Mouse (Mus musculus): ENCODE measurements around the gene Xylt1. TPM values are rescaled to one million over a fixed set of nuclear protein-coding genes. Genes with fewer than 3 reads are reported as not detected.

The Xylt1 gene
- polyA plus RNA-seq, 1 experiment from 2014 or later: 2.3 TPM

- Histone ChIP-seq H3K9me3 (no peaks in the 10 kb centered on the region), H3K27ac (no peak overlapping the region), H3K4me3 (no peak overlapping the region), H3K27me3 (ENCODE audit: poor library complexity, severe bottlenecking) (no peaks in the 10 kb centered on the region), H3K36me3 (replicated peaks) (no peaks in the 10 kb centered on the region), H3K4me1 (peaks cover 46% of the 10 kb centered on the region)
- no peak for DNase-seq (ENCODE audit: extremely low spot score, low spot score)
- 72% methylated on average over 3 of the region's 3 CpGs for WGBS
Measured at GRCm38 (mm10) chr7:117541681-117542080, 160.9 kb downstream of the Xylt1 start.

GRCm38 (mm10) chr7:117543041-117543440 lies 162.3 kb downstream of the Xylt1 start:
- no peak for DNase-seq (ENCODE audit: extremely low spot score, low spot score)
- H3K36me3 ChIP-seq (replicated peaks): no peaks in the 10 kb centered on the region
- H3K27ac ChIP-seq: peak overlapping the region; percentile 30; the same call in 1 of the 2 replicates

GRCm38 (mm10) chr7:117544126-117544525 lies 163.3 kb downstream of the Xylt1 start:
- peaks cover 11% of the 10 kb centered on the region for H3K27me3 ChIP-seq (ENCODE audit: poor library complexity, severe bottlenecking)
- peaks cover 6% of the 10 kb centered on the region for H3K36me3 ChIP-seq (replicated peaks)
- 47% methylated on average over 2 of the region's 2 CpGs for WGBS
- H3K4me3 ChIP-seq: no peak overlapping the region
- H3K9me3 ChIP-seq: no peaks in the 10 kb centered on the region
- no peak overlapping the region for H3K27ac ChIP-seq
- DNase-seq (ENCODE audit: extremely low spot score, low spot score): no peak
- H3K4me1 ChIP-seq: peaks cover 57% of the 10 kb centered on the region

More at GRCm38 (mm10) chr7:117543041-117543440, 162.3 kb downstream of the Xylt1 start:
- Histone ChIP-seq H3K9me3 (no peaks in the 10 kb centered on the region), H3K27me3 (ENCODE audit: poor library complexity, severe bottlenecking) (peaks cover under 1% of the 10 kb centered on the region; the same call in 1 of the 2 replicates), H3K4me1 (peaks cover 53% of the 10 kb centered on the region), H3K4me3 (no peak overlapping the region)
- 55% methylated on average over 8 of the region's 8 CpGs for WGBS

DNA sequence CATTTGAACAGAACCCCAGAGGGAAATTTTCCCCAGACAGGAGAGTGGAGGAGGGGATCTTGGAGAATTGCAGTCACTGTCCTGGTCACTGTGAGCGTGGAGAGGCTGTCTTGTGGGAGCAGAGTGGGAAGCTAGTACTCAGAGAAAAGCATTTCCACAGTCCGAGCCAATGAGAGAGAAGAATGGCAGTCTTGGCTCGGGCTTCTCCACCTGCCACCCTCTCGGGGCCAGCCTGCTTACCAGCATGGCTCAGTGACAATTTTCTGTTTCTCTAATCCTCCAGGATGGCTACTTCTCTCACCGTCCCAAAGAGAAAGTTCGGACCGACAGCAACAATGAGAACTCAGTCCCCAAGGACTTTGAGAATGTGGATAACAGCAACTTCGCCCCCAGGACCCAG lies 167.5 kb downstream of the Xylt1 start:
- Histone ChIP-seq H3K36me3 (replicated peaks) (peaks cover 13% of the 10 kb centered on the region), H3K4me3 (no peak overlapping the region), H3K27me3 (ENCODE audit: poor library complexity, severe bottlenecking) (peaks cover 21% of the 10 kb centered on the region), H3K4me1 (peaks cover 54% of the 10 kb centered on the region), H3K27ac (no peak overlapping the region), H3K9me3 (no peaks in the 10 kb centered on the region)
- no peak for DNase-seq (ENCODE audit: extremely low spot score, low spot score)
- WGBS: 78% methylated on average over 8 of the region's 8 CpGs

- 67% methylated on average over 16 of the region's 16 CpGs for WGBS
- Histone ChIP-seq H3K4me3 (no peak overlapping the region), H3K27me3 (ENCODE audit: poor library complexity, severe bottlenecking) (peaks cover 21% of the 10 kb centered on the region), H3K27ac (0 out of 2 replicates have a peak overlapping the region, but pooled peaks have one; percentile 2), H3K4me1 (peaks cover 54% of the 10 kb centered on the region), H3K9me3 (no peaks in the 10 kb centered on the region), H3K36me3 (replicated peaks) (peaks cover 13% of the 10 kb centered on the region)
- DNase-seq (ENCODE audit: extremely low spot score, low spot score): no peak
Measured at GRCm38 (mm10) chr7:117550916-117551549, 170.3 kb downstream of the Xylt1 start.

DNA sequence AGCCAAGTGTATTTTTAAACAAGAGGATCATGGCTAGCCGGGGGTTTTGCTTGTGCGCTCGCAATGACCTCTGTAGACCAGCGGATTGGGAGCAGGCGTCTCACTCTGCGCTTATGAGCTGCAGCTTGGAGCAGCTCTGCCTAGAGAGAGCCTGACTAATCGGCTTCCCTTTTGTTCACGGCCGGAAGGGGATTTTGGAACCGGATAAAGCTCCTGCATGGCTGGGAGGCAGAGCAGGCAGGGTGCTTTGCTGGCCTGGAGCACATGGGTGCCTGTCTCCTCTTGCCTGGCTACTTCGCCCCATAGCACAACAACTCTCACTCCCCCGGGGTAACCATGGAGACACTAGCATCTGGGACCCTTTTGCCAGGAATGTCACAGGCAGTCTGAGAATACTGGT lies 172.4 kb downstream of the Xylt1 start:
- H3K27ac ChIP-seq: peak overlapping the region; percentile 49
- WGBS: 29% methylated on average over 12 of the region's 12 CpGs
- DNase-seq (ENCODE audit: extremely low spot score, low spot score): peak; percentile 29

GRCm38 (mm10) chr7:117555735-117556134 lies 175.0 kb downstream of the Xylt1 start:
- Histone ChIP-seq H3K4me3 (no peak overlapping the region), H3K27ac (no peak overlapping the region), H3K36me3 (replicated peaks) (peaks cover 7% of the 10 kb centered on the region; the same call in 1 of the 2 replicates), H3K4me1 (peaks cover 48% of the 10 kb centered on the region), H3K9me3 (no peaks in the 10 kb centered on the region), H3K27me3 (ENCODE audit: poor library complexity, severe bottlenecking) (no peaks in the 10 kb centered on the region)
- DNase-seq (ENCODE audit: extremely low spot score, low spot score): no peak
- WGBS: 81% methylated on average over 2 of the region's 2 CpGs

More for the DNA sequence above, 172.4 kb downstream of the Xylt1 start:
- no peaks in the 10 kb centered on the region for H3K9me3 ChIP-seq
- peaks cover 19% of the 10 kb centered on the region for H3K27me3 ChIP-seq (ENCODE audit: poor library complexity, severe bottlenecking)
- H3K36me3 ChIP-seq (replicated peaks): peaks cover 13% of the 10 kb centered on the region
- no peak overlapping the region for H3K4me3 ChIP-seq
- peaks cover 55% of the 10 kb centered on the region for H3K4me1 ChIP-seq

GRCm38 (mm10) chr7:117558166-117558565 lies 177.4 kb downstream of the Xylt1 start:
- 70% methylated on average over 2 of the region's 2 CpGs for WGBS
- peaks cover 24% of the 10 kb centered on the region for H3K4me1 ChIP-seq
- H3K27me3 ChIP-seq (ENCODE audit: poor library complexity, severe bottlenecking): no peaks in the 10 kb centered on the region
- DNase-seq (ENCODE audit: extremely low spot score, low spot score): no peak
- H3K9me3 ChIP-seq: no peaks in the 10 kb centered on the region
- H3K4me3 ChIP-seq: no peak overlapping the region
- peaks cover 7% of the 10 kb centered on the region; the same call in 1 of the 2 replicates for H3K36me3 ChIP-seq (replicated peaks)
- no peak overlapping the region for H3K27ac ChIP-seq

GRCm38 (mm10) chr7:117559051-117559450 lies 178.3 kb downstream of the Xylt1 start:
- 85% methylated on average over 3 of the region's 3 CpGs for WGBS
- Histone ChIP-seq H3K9me3 (no peaks in the 10 kb centered on the region), H3K27ac (0 out of 2 replicates have a peak overlapping the region, but pooled peaks have one; percentile 15), H3K36me3 (replicated peaks) (peaks cover 7% of the 10 kb centered on the region; the same call in 1 of the 2 replicates), H3K27me3 (ENCODE audit: poor library complexity, severe bottlenecking) (no peaks in the 10 kb centered on the region), H3K4me1 (peaks cover 16% of the 10 kb centered on the region), H3K4me3 (no peak overlapping the region)
- DNase-seq (ENCODE audit: extremely low spot score, low spot score): no peak

- Histone ChIP-seq H3K4me3 (no peak overlapping the region), H3K36me3 (replicated peaks) (peaks cover 11% of the 10 kb centered on the region; the same call in 1 of the 2 replicates)
- DNase-seq (ENCODE audit: extremely low spot score, low spot score): no peak
Measured at GRCm38 (mm10) chr7:117563939-117564499, 183.2 kb downstream of the Xylt1 start.

DNA sequence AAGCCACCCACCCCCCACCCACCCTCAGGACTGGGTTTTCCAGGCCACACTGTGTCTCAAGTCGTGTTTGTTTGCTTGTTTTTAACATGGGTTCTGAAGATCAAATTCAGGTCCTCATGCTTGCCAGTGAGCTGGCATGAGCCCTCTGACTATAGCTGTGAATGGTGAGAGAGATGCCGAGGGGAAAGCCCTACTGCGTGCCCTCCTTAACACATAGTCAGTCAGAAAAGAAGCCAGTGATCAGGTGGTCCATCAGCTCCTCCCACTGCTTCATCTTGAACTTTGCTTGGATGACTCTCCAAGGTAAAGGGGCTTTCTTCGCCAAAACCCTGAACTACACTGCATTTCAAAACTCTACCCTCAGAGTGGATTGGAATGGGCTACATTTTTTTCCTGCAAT lies 183.8 kb downstream of the Xylt1 start:
- Histone ChIP-seq H3K4me3 (no peak overlapping the region), H3K27me3 (ENCODE audit: poor library complexity, severe bottlenecking) (no peaks in the 10 kb centered on the region), H3K36me3 (replicated peaks) (peaks cover 11% of the 10 kb centered on the region; the same call in 1 of the 2 replicates), H3K27ac (no peak overlapping the region), H3K4me1 (no peaks in the 10 kb centered on the region), H3K9me3 (no peaks in the 10 kb centered on the region)
- 91% methylated on average over 4 of the region's 4 CpGs for WGBS
- DNase-seq (ENCODE audit: extremely low spot score, low spot score): no peak

More at GRCm38 (mm10) chr7:117563939-117564499, 183.2 kb downstream of the Xylt1 start:
- no peaks in the 10 kb centered on the region for H3K27me3 ChIP-seq (ENCODE audit: poor library complexity, severe bottlenecking)
- H3K9me3 ChIP-seq: no peaks in the 10 kb centered on the region
- WGBS: 73% methylated on average over 9 of the region's 9 CpGs
- no peaks in the 10 kb centered on the region for H3K4me1 ChIP-seq
- H3K27ac ChIP-seq: no peak overlapping the region

- 72% methylated on average over 2 of the region's 2 CpGs for WGBS
- DNase-seq (ENCODE audit: extremely low spot score, low spot score): no peak
- no peaks in the 10 kb centered on the region for H3K27me3 ChIP-seq (ENCODE audit: poor library complexity, severe bottlenecking)
Measured at GRCm38 (mm10) chr7:117566115-117566514, 185.3 kb downstream of the Xylt1 start.

GRCm38 (mm10) chr7:117566833-117567232 lies 186.1 kb downstream of the Xylt1 start:
- Histone ChIP-seq H3K9me3 (no peaks in the 10 kb centered on the region), H3K27me3 (ENCODE audit: poor library complexity, severe bottlenecking) (no peaks in the 10 kb centered on the region), H3K36me3 (replicated peaks) (peaks cover 10% of the 10 kb centered on the region; the same call in 1 of the 2 replicates), H3K4me3 (no peak overlapping the region), H3K27ac (no peak overlapping the region), H3K4me1 (peaks cover 7% of the 10 kb centered on the region)
- WGBS: 91% methylated on average over 1 of the region's 1 CpGs
- DNase-seq (ENCODE audit: extremely low spot score, low spot score): no peak

More at GRCm38 (mm10) chr7:117566115-117566514, 185.3 kb downstream of the Xylt1 start:
- Histone ChIP-seq H3K27ac (no peak overlapping the region), H3K9me3 (no peaks in the 10 kb centered on the region), H3K36me3 (replicated peaks) (peaks cover 11% of the 10 kb centered on the region; the same call in 1 of the 2 replicates), H3K4me1 (0 out of 2 replicates have a peak, but pooled peaks cover under 1% of the 10 kb centered on the region), H3K4me3 (no peak overlapping the region)
